Mouse (Mus musculus): ENCODE measurements at regions not wholly inside any gene's neighbourhood (a gene's known extent, or its start where the extent isn't known, plus 50 kb on each side); places are given as distances from the start of the nearest gene placed in this dataset.

DNA sequence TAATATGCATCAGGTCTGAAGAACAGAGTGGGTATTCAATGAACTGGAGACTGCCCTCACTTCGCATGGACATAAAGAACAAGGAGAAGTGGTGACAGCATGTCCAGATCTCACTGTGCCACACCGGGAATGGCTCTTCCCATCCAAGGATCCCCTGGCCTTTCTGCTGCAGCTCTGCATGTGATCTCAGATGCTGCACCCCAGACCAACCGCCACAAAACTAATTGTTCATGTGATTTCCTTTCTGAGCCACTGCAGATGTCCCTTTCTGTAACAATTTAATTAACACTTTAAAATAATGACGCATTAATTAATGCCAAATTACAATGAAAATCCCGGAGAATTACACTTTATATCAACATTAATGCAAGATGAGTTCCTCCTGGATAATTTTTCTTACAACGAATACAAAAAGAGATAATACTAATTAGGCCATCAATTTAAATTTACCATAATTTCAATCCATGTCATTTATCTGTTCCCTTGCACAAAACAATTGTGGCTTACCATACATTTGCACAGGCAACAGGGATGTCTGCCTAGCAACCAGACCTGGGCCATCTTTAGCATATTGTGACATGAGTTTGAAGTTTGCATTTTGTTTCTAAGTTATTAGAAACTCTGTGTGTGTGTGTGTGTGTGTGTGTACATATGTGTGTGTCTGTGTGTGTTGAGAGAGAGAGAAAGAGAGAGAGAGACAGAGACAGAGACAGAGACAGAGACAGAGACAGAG lies 630.9 kb upstream of the Pkn2 start:
- TF ChIP-seq CTCF (IDR thresholded peaks at IDR 0.05; ENCODE audit: borderline replicate concordance, control insufficient read depth, extremely low read depth, insufficient read depth, low read length, poor library complexity) = no peak
- no peak for TF ChIP-seq POLR2A (IDR thresholded peaks at IDR 0.05; ENCODE audit: control insufficient read depth, extremely low read depth, insufficient read depth, low read length, poor library complexity)

All from thymus, adult 2 months (tissue).